Mouse (Mus musculus) heart, postnatal 0 days (tissue): ENCODE measurements at regions not wholly inside any gene's neighbourhood (a gene's known extent, or its start where the extent isn't known, plus 50 kb on each side); places are given as distances from the start of the nearest gene placed in this dataset.

Source experiments
- CTCF ChIP-seq: IDR thresholded peaks from 2 replicates; pipeline ENCODE4 v1.5.1; 2016; ENCODE audit warnings: antibody characterized with exemption, control low read depth, low read depth
- EP300 ChIP-seq: IDR thresholded peaks from 2 replicates; pipeline ENCODE4 v1.6.1; 2016; ENCODE audit warnings: antibody characterized with exemption, low read depth

DNA sequence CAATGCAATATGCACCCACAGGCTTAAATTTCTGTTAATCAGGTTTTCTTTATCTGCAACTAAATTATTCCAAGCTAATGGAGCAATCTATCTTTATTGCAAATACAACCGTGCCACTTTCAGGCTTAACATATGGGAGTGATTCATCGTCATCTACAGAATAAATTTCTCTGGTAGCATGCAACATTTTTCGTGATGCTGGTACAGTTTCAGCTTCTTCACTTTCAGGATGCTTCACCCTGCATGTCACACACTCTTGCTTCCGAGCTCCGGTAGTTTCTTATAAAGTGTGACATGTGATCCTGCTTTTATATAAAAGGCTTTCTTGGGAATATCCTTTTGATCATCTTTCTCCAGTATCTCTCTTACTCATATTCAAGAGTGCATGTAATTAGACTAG is 2637.4 kb upstream of the Gm7489 start:
- TF ChIP-seq EP300 (no peak), CTCF (no peak)
